Mouse (Mus musculus) ES-CJ7 (cell line): ENCODE measurements at regions not wholly inside any gene's neighbourhood (a gene's known extent, or its start where the extent isn't known, plus 50 kb on each side); places are given as distances from the start of the nearest gene placed in this dataset.

ENCODE experiments used
- DNase-seq: peaks from one replicate; pipeline ENCODE4 v3.0.0; 2011; ENCODE audit warnings: low read depth, low spot score

GRCm38 (mm10) chr10:54601993-54602392 lies 525.6 kb upstream of the Man1a start:
- no peak for DNase-seq

GRCm38 (mm10) chr10:54595072-54595471 lies 518.7 kb upstream of the Man1a start:
- DNase-seq = no peak

GRCm38 (mm10) chr10:54558636-54559035 lies 482.2 kb upstream of the Man1a start:
- peak; percentile 34 for DNase-seq

GRCm38 (mm10) chr10:54551734-54552397 lies 475.5 kb upstream of the Man1a start:
- DNase-seq = no peak

- DNase-seq = no peak
These were observed 474.3 kb upstream of the Man1a start for GRCm38 (mm10) chr10:54550665-54551064.

GRCm38 (mm10) chr10:54548977-54549376 lies 472.6 kb upstream of the Man1a start:
- no peak for DNase-seq

GRCm38 (mm10) chr10:54548526-54548925 lies 472.1 kb upstream of the Man1a start:
- DNase-seq = peak; percentile 20

- DNase-seq = no peak
These were observed 456.2 kb upstream of the Man1a start for GRCm38 (mm10) chr10:54532581-54532980.

- peak; percentile 69 for DNase-seq
These were observed 434.4 kb upstream of the Man1a start for GRCm38 (mm10) chr10:54510776-54511175.

- peak; percentile 85 for DNase-seq
These were observed 433.4 kb upstream of the Man1a start for GRCm38 (mm10) chr10:54509766-54510165.
